Mouse (Mus musculus): ENCODE data around the gene Ube2k. TPM values are rescaled to one million over a fixed set of nuclear protein-coding genes. Genes with fewer than 3 reads are reported as not detected.
"Not testable (repeated sequence)": the region's sequence is repeated elsewhere in the genome, so short reads cannot be mapped to it uniquely, and the experiment has no call there.

The Ube2k gene
- polyA plus RNA-seq, 1 experiment from 2014 or later = 132 TPM

- DNase-seq = no peak
These were observed 12.2 kb upstream of the Ube2k start for GRCm38 (mm10) chr5:65524831-65525230.

GRCm38 (mm10) chr5:65525674-65526443 is 11.2 kb upstream of the Ube2k start:
- no peaks in the 10 kb centered on the region for H3K36me3 ChIP-seq (ENCODE audit: insufficient read depth)
- no peaks in the 10 kb centered on the region for H3K27me3 ChIP-seq (ENCODE audit: insufficient read depth, low read length)
- no peak overlapping the region for H3K27ac ChIP-seq (ENCODE audit: low read depth)
- 23% methylated on average over 8 of the region's 8 CpGs for WGBS
- H3K4me2 ChIP-seq = no peak overlapping the region
- no peak for DNase-seq
- TF ChIP-seq CTCF (IDR thresholded peaks at IDR 0.05; ENCODE audit: low read depth) = peak; percentile 44
- no peaks in the 10 kb centered on the region for H3K4me1 ChIP-seq (ENCODE audit: insufficient read depth)
- ATAC-seq (ENCODE audit: insufficient read depth) = no peak
- no peaks in the 10 kb centered on the region for H3K9me3 ChIP-seq (ENCODE audit: low read depth, low read length)
- H3K4me3 ChIP-seq (ENCODE audit: low read depth, low read length) = no peak overlapping the region
- H3K9ac ChIP-seq = no peak overlapping the region

More at GRCm38 (mm10) chr5:65524831-65525230, 12.2 kb upstream of the Ube2k start:
- WGBS = 77% methylated on average over 4 of the region's 4 CpGs
- H3K4me1 ChIP-seq (ENCODE audit: insufficient read depth) = no peaks in the 10 kb centered on the region
- no peak overlapping the region for H3K9ac ChIP-seq
- no peak for TF ChIP-seq CTCF (IDR thresholded peaks at IDR 0.05; ENCODE audit: low read depth)
- ATAC-seq (ENCODE audit: insufficient read depth) = no peak
- no peak overlapping the region for H3K27ac ChIP-seq (ENCODE audit: low read depth)
- no peaks in the 10 kb centered on the region for H3K9me3 ChIP-seq (ENCODE audit: low read depth, low read length)
- no peaks in the 10 kb centered on the region for H3K27me3 ChIP-seq (ENCODE audit: insufficient read depth, low read length)
- H3K36me3 ChIP-seq (ENCODE audit: insufficient read depth) = no peaks in the 10 kb centered on the region
- no peak overlapping the region for H3K4me3 ChIP-seq (ENCODE audit: low read depth, low read length)
- no peak overlapping the region for H3K4me2 ChIP-seq

GRCm38 (mm10) chr5:65531283-65531682 is 5.8 kb upstream of the Ube2k start:
- TF ChIP-seq CTCF (IDR thresholded peaks at IDR 0.05; ENCODE audit: low read depth) = no peak
- DNase-seq (no peak), ATAC-seq (ENCODE audit: insufficient read depth) (no peak)
- Histone ChIP-seq H3K36me3 (ENCODE audit: insufficient read depth) (no peaks in the 10 kb centered on the region), H3K27me3 (ENCODE audit: insufficient read depth, low read length) (no peaks in the 10 kb centered on the region), H3K9ac (no peak overlapping the region), H3K27ac (ENCODE audit: low read depth) (no peak overlapping the region), H3K4me2 (no peak overlapping the region), H3K9me3 (ENCODE audit: low read depth, low read length) (no peaks in the 10 kb centered on the region), H3K4me3 (ENCODE audit: low read depth, low read length) (no peak overlapping the region), H3K4me1 (ENCODE audit: insufficient read depth) (no peaks in the 10 kb centered on the region)
- WGBS = 64% methylated on average over 3 of the region's 3 CpGs

- H3K27ac ChIP-seq (ENCODE audit: low read depth) = 0 out of 2 replicates have a peak overlapping the region, but pooled peaks have one; percentile 30
- WGBS = 62% methylated on average over 4 of the region's 4 CpGs
- no peak for TF ChIP-seq CTCF (IDR thresholded peaks at IDR 0.05; ENCODE audit: low read depth)
- ATAC-seq (ENCODE audit: insufficient read depth) = no peak
- no peaks in the 10 kb centered on the region for H3K36me3 ChIP-seq (ENCODE audit: insufficient read depth)
- no peaks in the 10 kb centered on the region for H3K9me3 ChIP-seq (ENCODE audit: low read depth, low read length)
- H3K9ac ChIP-seq = no peak overlapping the region
- DNase-seq = no peak
- H3K4me2 ChIP-seq = no peak overlapping the region
- H3K27me3 ChIP-seq (ENCODE audit: insufficient read depth, low read length) = no peaks in the 10 kb centered on the region
- H3K4me3 ChIP-seq (ENCODE audit: low read depth, low read length) = no peak overlapping the region
- 0 out of 2 replicates have a peak, but pooled peaks cover 6% of the 10 kb centered on the region for H3K4me1 ChIP-seq (ENCODE audit: insufficient read depth)
These were observed 2.5 kb upstream of the Ube2k start for GRCm38 (mm10) chr5:65534496-65534895.

- H3K4me3 ChIP-seq (ENCODE audit: low read depth, low read length) = no peak overlapping the region
- H3K9ac ChIP-seq = no peak overlapping the region
- no peaks in the 10 kb centered on the region for H3K27me3 ChIP-seq (ENCODE audit: insufficient read depth, low read length)
- H3K9me3 ChIP-seq (ENCODE audit: low read depth, low read length) = no peaks in the 10 kb centered on the region
- H3K27ac ChIP-seq (ENCODE audit: low read depth) = no peak overlapping the region; the same call in 1 of the 2 replicates
- no peak overlapping the region for H3K4me2 ChIP-seq
- peak; percentile 64 for TF ChIP-seq CTCF (IDR thresholded peaks at IDR 0.05; ENCODE audit: low read depth)
- H3K36me3 ChIP-seq (ENCODE audit: insufficient read depth) = no peaks in the 10 kb centered on the region
- H3K4me1 ChIP-seq (ENCODE audit: insufficient read depth) = 0 out of 2 replicates have a peak, but pooled peaks cover 6% of the 10 kb centered on the region
- WGBS = 58% methylated on average over 5 of the region's 5 CpGs
- peak; percentile 84 for DNase-seq
- no peak for ATAC-seq (ENCODE audit: insufficient read depth)
These were observed 1.5 kb upstream of the Ube2k start for GRCm38 (mm10) chr5:65535457-65536067.

- H3K9me3 ChIP-seq (ENCODE audit: low read depth, low read length); ATAC-seq (ENCODE audit: insufficient read depth); H3K4me1 ChIP-seq (ENCODE audit: insufficient read depth); DNase-seq; H3K36me3 ChIP-seq (ENCODE audit: insufficient read depth); H3K27me3 ChIP-seq (ENCODE audit: insufficient read depth, low read length): not testable (repeated sequence)
- H3K4me3 ChIP-seq (ENCODE audit: low read depth, low read length) = peak overlapping the region; percentile 92
- H3K9ac ChIP-seq = peak overlapping the region; percentile 97
- 77% methylated on average over 10 of the region's 10 CpGs for WGBS
- peak overlapping the region; percentile 82 for H3K4me2 ChIP-seq
- peak overlapping the region; percentile 99 for H3K27ac ChIP-seq (ENCODE audit: low read depth)
These were observed 966 bp upstream of the Ube2k start for GRCm38 (mm10) chr5:65536068-65536465.

- no peak for TF ChIP-seq CTCF (IDR thresholded peaks at IDR 0.05; ENCODE audit: low read depth)
- Histone ChIP-seq H3K27ac (ENCODE audit: low read depth) (peak overlapping the region; percentile 99), H3K4me1 (ENCODE audit: insufficient read depth) (0 out of 2 replicates have a peak, but pooled peaks cover 6% of the 10 kb centered on the region), H3K27me3 (ENCODE audit: insufficient read depth, low read length) (no peaks in the 10 kb centered on the region), H3K36me3 (ENCODE audit: insufficient read depth) (no peaks in the 10 kb centered on the region), H3K4me3 (ENCODE audit: low read depth, low read length) (peak overlapping the region; percentile 92), H3K4me2 (peak overlapping the region; percentile 82), H3K9ac (peak overlapping the region; percentile 97), H3K9me3 (ENCODE audit: low read depth, low read length) (no peaks in the 10 kb centered on the region)
- WGBS = under 1% methylated on average over 55 of the region's 59 CpGs
- ATAC-seq (ENCODE audit: insufficient read depth) = peak; percentile 67
- DNase-seq = peak; percentile 75
These were observed 513 bp downstream of the Ube2k start for GRCm38 (mm10) chr5:65537420-65538071.

All from lung, embryonic 14.5 days (tissue).